Mouse (Mus musculus): ENCODE data around the gene Psen1.

DNA sequence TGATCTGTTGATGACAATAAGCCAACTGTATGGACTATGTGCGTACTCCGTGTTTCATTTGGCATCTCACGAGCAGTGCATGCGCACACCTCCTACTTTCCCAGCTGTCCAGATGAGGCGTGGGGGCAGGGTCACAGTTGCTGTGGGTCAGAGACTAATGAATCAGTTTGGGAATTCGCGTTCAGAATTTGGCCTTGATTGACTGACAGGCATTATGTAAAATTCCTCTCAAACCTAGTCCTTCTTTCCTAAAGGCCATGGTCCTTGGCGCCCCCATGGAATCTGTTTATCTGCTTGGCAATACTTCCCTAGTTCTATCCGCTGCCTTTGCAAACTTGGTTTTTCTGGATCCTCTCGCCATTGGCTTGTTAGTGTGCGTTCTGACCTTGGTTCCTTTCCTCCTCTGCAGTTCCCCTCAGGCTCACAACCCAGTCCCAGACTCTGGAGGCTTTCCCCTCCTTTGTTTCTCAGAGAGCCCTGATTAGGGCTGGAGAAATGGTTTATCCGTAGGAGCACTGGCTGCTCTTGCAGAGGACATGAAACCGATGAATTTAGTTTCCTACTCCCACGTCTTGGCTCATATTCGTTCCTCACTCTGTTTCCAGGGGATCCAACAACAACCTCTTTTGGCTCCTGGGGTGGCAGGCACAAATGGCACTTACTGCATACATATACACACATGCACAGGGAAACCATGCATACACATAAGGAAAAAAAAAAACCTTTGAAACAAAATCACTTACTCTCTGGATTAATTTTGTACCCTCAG lies 28.6 kb downstream of the Psen1 start:
- TF ChIP-seq POLR2A (IDR thresholded peaks at IDR 0.05; ENCODE audit: low read depth, low read length): no peak
- no peak for TF ChIP-seq CTCF (IDR thresholded peaks at IDR 0.05; ENCODE audit: extremely low read depth, insufficient read depth, insufficient read length, insufficient replicate concordance)

Measured in spleen, adult 2 months (tissue).